Mouse (Mus musculus) erythroblast, embryonic 14.5 days (primary cell): Measurements from ENCODE around the gene Nr2f6. TPM values are rescaled to one million over a fixed set of nuclear protein-coding genes. Genes with fewer than 3 reads are reported as not detected.

Experiments used
- H3K27me3 ChIP-seq: 2 replicates; pipeline ENCODE4 v1.6.1; 2012; ENCODE audit warnings: inconsistent platforms; ENCODE audit not compliant: control insufficient read depth
- H3K36me3 ChIP-seq: 2 replicates; pipeline ENCODE4 v1.6.1; 2012; ENCODE audit warnings: mild to moderate bottlenecking, inconsistent platforms; ENCODE audit not compliant: control insufficient read depth
- H3K4me1 ChIP-seq: 2 replicates; pipeline ENCODE4 v1.6.1; 2012; ENCODE audit warnings: inconsistent platforms; ENCODE audit not compliant: control insufficient read depth
- H3K4me3 ChIP-seq: replicated peaks from 2 replicates; pipeline ENCODE3; 2012; ENCODE audit warnings: moderate library complexity, mild to moderate bottlenecking, inconsistent platforms
- H3K9me3 ChIP-seq: 2 replicates; pipeline ENCODE4 v1.6.1; 2012; ENCODE audit warnings: low read length, inconsistent platforms, mixed read lengths; ENCODE audit not compliant: control insufficient read depth
- GATA1 ChIP-seq: IDR thresholded peaks from 2 replicates; pipeline ENCODE4 v1.6.1; 2012; ENCODE audit warnings: low read length, inconsistent platforms, mixed read lengths
- TAL1 ChIP-seq: IDR thresholded peaks from 3 replicates; pipeline ENCODE4 v1.6.1; 2012; ENCODE audit warnings: low read length, inconsistent platforms, mixed read lengths
- polyA plus RNA-seq: library from polyadenylated mRNA; stranded (reverse); fragments of >175 nt; gene quantifications from 2 replicates; pipeline ENCODE4 v1.2.3, GENCODE M21; 2012

Gene Nr2f6
- polyA plus RNA-seq, 1 experiment: 0.41 TPM

GRCm38 (mm10) chr8:71380178-71381171, 1.3 kb downstream of the Nr2f6 start:
- Histone ChIP-seq H3K4me1 (peaks cover 28% of the 10 kb centered on the region), H3K27me3 (peaks cover 80% of the 10 kb centered on the region), H3K9me3 (peaks cover 5% of the 10 kb centered on the region; the same call in 1 of the 2 replicates), H3K4me3 (peak overlapping the region; percentile 63), H3K36me3 (peaks cover 17% of the 10 kb centered on the region)
- TF ChIP-seq TAL1 (no peak), GATA1 (no peak)

- no peak for TF ChIP-seq TAL1
- TF ChIP-seq GATA1: no peak
- Histone ChIP-seq H3K27me3 (peaks cover 83% of the 10 kb centered on the region), H3K36me3 (peaks cover 24% of the 10 kb centered on the region), H3K4me3 (peak overlapping the region; percentile 63), H3K9me3 (peaks cover 5% of the 10 kb centered on the region; the same call in 1 of the 2 replicates), H3K4me1 (peaks cover 37% of the 10 kb centered on the region)
Observed at GRCm38 (mm10) chr8:71379512-71380075, 2.2 kb downstream of the Nr2f6 start.

GRCm38 (mm10) chr8:71379008-71379407, 2.8 kb downstream of the Nr2f6 start:
- Histone ChIP-seq H3K9me3 (peaks cover 5% of the 10 kb centered on the region; the same call in 1 of the 2 replicates), H3K4me1 (peaks cover 39% of the 10 kb centered on the region), H3K4me3 (no peak overlapping the region), H3K27me3 (peaks cover 82% of the 10 kb centered on the region), H3K36me3 (peaks cover 29% of the 10 kb centered on the region)
- TF ChIP-seq TAL1: no peak
- no peak for TF ChIP-seq GATA1

GRCm38 (mm10) chr8:71376423-71377030, 5.2 kb downstream of the Nr2f6 start:
- Histone ChIP-seq H3K9me3 (peaks cover 5% of the 10 kb centered on the region; the same call in 1 of the 2 replicates), H3K4me3 (no peak overlapping the region), H3K36me3 (peaks cover 44% of the 10 kb centered on the region), H3K27me3 (peaks cover 62% of the 10 kb centered on the region), H3K4me1 (peaks cover 46% of the 10 kb centered on the region)
- TF ChIP-seq GATA1 (no peak), TAL1 (no peak)

- Histone ChIP-seq H3K4me1 (peaks cover 40% of the 10 kb centered on the region), H3K9me3 (peaks cover 3% of the 10 kb centered on the region; the same call in 1 of the 2 replicates), H3K4me3 (peak overlapping the region; percentile 51), H3K27me3 (peaks cover 54% of the 10 kb centered on the region), H3K36me3 (peaks cover 44% of the 10 kb centered on the region)
- TF ChIP-seq TAL1: no peak
Observed at GRCm38 (mm10) chr8:71375581-71376422, 6.0 kb downstream of the Nr2f6 start.

GRCm38 (mm10) chr8:71374616-71375206, 7.0 kb downstream of the Nr2f6 start:
- Histone ChIP-seq H3K9me3 (no peaks in the 10 kb centered on the region; the same call in 1 of the 2 replicates), H3K4me1 (peaks cover 43% of the 10 kb centered on the region), H3K4me3 (no peak overlapping the region), H3K36me3 (peaks cover 47% of the 10 kb centered on the region), H3K27me3 (peaks cover 43% of the 10 kb centered on the region)
- TF ChIP-seq TAL1: no peak
- TF ChIP-seq GATA1: no peak

- peaks cover 55% of the 10 kb centered on the region for H3K4me1 ChIP-seq
- TF ChIP-seq TAL1: no peak
- no peak for TF ChIP-seq GATA1
- no peak overlapping the region for H3K4me3 ChIP-seq
- H3K36me3 ChIP-seq: peaks cover 62% of the 10 kb centered on the region
- H3K27me3 ChIP-seq: peaks cover 27% of the 10 kb centered on the region
- no peaks in the 10 kb centered on the region; the same call in 1 of the 2 replicates for H3K9me3 ChIP-seq
Observed at GRCm38 (mm10) chr8:71373000-71373399, 8.8 kb downstream of the Nr2f6 start.

- H3K9me3 ChIP-seq: no peaks in the 10 kb centered on the region; the same call in 1 of the 2 replicates
- H3K4me3 ChIP-seq: no peak overlapping the region
- TF ChIP-seq TAL1: no peak
- no peak for TF ChIP-seq GATA1
- H3K36me3 ChIP-seq: peaks cover 63% of the 10 kb centered on the region
- H3K4me1 ChIP-seq: peaks cover 61% of the 10 kb centered on the region
- peaks cover 22% of the 10 kb centered on the region for H3K27me3 ChIP-seq
Observed at GRCm38 (mm10) chr8:71372427-71372826, 9.3 kb downstream of the Nr2f6 start.
